Mouse (Mus musculus) heart, adult 9 months (tissue): ENCODE measurements around the gene Gm45233.

Experiments
- DNase-seq, 2 experiments: peaks; one replicate each; pipeline ENCODE4 v3.0.0; 2022; ENCODE audit warnings: low spot score in 2 of 2

The Gm45233 gene

GRCm38 (mm10) chr7:43495343-43496021 is 51.6 kb downstream of the Gm45233 start:
- DNase-seq = no peak

- DNase-seq = no peak
Measured at GRCm38 (mm10) chr7:43511707-43512478, 68.0 kb downstream of the Gm45233 start.

GRCm38 (mm10) chr7:43512519-43512918 is 68.6 kb downstream of the Gm45233 start:
- DNase-seq = no peak
